Mouse (Mus musculus) c-Kit-positive CD71-negative TER-119-negative erythroid progenitor cells, embryonic 14.5 days (primary cell): ENCODE measurements around the gene Lima1.
"Not testable (repeated sequence)": the region's sequence is repeated elsewhere in the genome, so short reads cannot be mapped to it uniquely, and the experiment has no call there.

Experiments used
- DNase-seq: peaks from one replicate; pipeline ENCODE4 v3.0.0-alpha.2; 2013; ENCODE audit warnings: low read depth

Lima1 gene

GRCm38 (mm10) chr15:99875334-99875869, at the start of gene Lima1:
Lima1 (minus strand) TSS chr15:99875456.
- peak; percentile 67 for DNase-seq

- no peak for DNase-seq
These were observed 44.4 kb upstream of the Lima1 start for GRCm38 (mm10) chr15:99919601-99920158.

GRCm38 (mm10) chr15:99917264-99917663, 42.0 kb upstream of the Lima1 start:
- DNase-seq: no peak

- DNase-seq: no peak
These were observed 39.4 kb upstream of the Lima1 start for GRCm38 (mm10) chr15:99914613-99915012.

GRCm38 (mm10) chr15:99911785-99912184, 36.5 kb upstream of the Lima1 start:
- no peak for DNase-seq

- peak; percentile 32 for DNase-seq
These were observed 34.2 kb upstream of the Lima1 start for GRCm38 (mm10) chr15:99909339-99909996.

GRCm38 (mm10) chr15:99907514-99907913, 32.3 kb upstream of the Lima1 start:
- no peak for DNase-seq

GRCm38 (mm10) chr15:99907041-99907440, 31.8 kb upstream of the Lima1 start:
- no peak for DNase-seq

- no peak for DNase-seq
These were observed 29.6 kb upstream of the Lima1 start for GRCm38 (mm10) chr15:99904841-99905240.

- DNase-seq: peak; percentile 65
These were observed 29.1 kb upstream of the Lima1 start for GRCm38 (mm10) chr15:99904333-99904732.

GRCm38 (mm10) chr15:99903227-99903626, 28.0 kb upstream of the Lima1 start:
- no peak for DNase-seq

GRCm38 (mm10) chr15:99902786-99903185, 27.5 kb upstream of the Lima1 start:
- no peak for DNase-seq

GRCm38 (mm10) chr15:99896621-99897020, 21.4 kb upstream of the Lima1 start:
- no peak for DNase-seq

- no peak for DNase-seq
These were observed 16.1 kb upstream of the Lima1 start for GRCm38 (mm10) chr15:99891355-99891754.

- DNase-seq: no peak
These were observed 15.4 kb upstream of the Lima1 start for GRCm38 (mm10) chr15:99890412-99891236.

GRCm38 (mm10) chr15:99889275-99889874, 14.1 kb upstream of the Lima1 start:
- DNase-seq: no peak

- not testable (repeated sequence) for DNase-seq
These were observed 11.9 kb upstream of the Lima1 start for GRCm38 (mm10) chr15:99887130-99887529.

GRCm38 (mm10) chr15:99884038-99884437, 8.8 kb upstream of the Lima1 start:
- no peak for DNase-seq

GRCm38 (mm10) chr15:99878541-99878940, 3.3 kb upstream of the Lima1 start:
- DNase-seq: no peak

- DNase-seq: no peak
These were observed 483 bp downstream of the Lima1 start for GRCm38 (mm10) chr15:99874612-99875333.

- no peak for DNase-seq
These were observed 2.7 kb downstream of the Lima1 start for GRCm38 (mm10) chr15:99872543-99872942.

- no peak for DNase-seq
These were observed 7.6 kb downstream of the Lima1 start for GRCm38 (mm10) chr15:99867654-99868053.
